Mouse (Mus musculus) liver, embryonic 14.5 days (tissue): ENCODE data around the gene Zfp146. TPM values are rescaled to one million over a fixed set of nuclear protein-coding genes. Genes with fewer than 3 reads are reported as not detected.
A peak's percentile ranks its signal among the peaks of the same experiment; 100 is the strongest.

Experiments
- ATAC-seq: fragments of 200-750 bp; cut with Nextera tagmentation; 2 replicates; pipeline ENCODE4 v1.8.0; 2017; ENCODE audit warnings: moderate number of reproducible peaks, mild to moderate bottlenecking, moderate library complexity; ENCODE audit not compliant: insufficient read depth
- DNase-seq, 3 experiments: peaks; one replicate each; pipeline ENCODE4 v3.0.0-alpha.2; 2012 to 2013; ENCODE audit warnings: low read depth in 3 of 3, low spot score in 3 of 3
- H3K27ac ChIP-seq: fragments of 300-500 bp; sonication (generic); 2 replicates; pipeline ENCODE4 v1.5.1; 2014; ENCODE audit warnings: moderate library complexity, mild to moderate bottlenecking, control low read depth, inconsistent platforms
- H3K27me3 ChIP-seq: fragments of 300-500 bp; sonication (generic); 2 replicates; pipeline ENCODE4 v1.6.1; 2014; ENCODE audit warnings: mild to moderate bottlenecking, low read length, moderate library complexity; ENCODE audit not compliant: control insufficient read depth, insufficient read depth
- H3K36me3 ChIP-seq: fragments of 300-500 bp; sonication (generic); replicated peaks from 2 replicates; pipeline ENCODE4 v1.6.1; 2014; ENCODE audit warnings: low read depth; ENCODE audit not compliant: control insufficient read depth, insufficient read depth
- H3K4me1 ChIP-seq, 2 experiments: fragments of 200-500 bp in 1 of 2; fragments of 300-500 bp in 1 of 2; sonication (generic) in 1 of 2; replicated peaks; 2 replicates each; pipeline ENCODE4 v1.6.1; 2012 to 2014; ENCODE audit warnings: antibody characterized with exemption in 1 of 2, inconsistent platforms in 1 of 2, low read length in 1 of 2; ENCODE audit not compliant: control insufficient read depth in 2 of 2, insufficient read depth in 2 of 2
- H3K4me2 ChIP-seq: fragments of 300-500 bp; sonication (generic); 2 replicates; pipeline ENCODE4 v1.6.1; 2014; ENCODE audit warnings: low read depth, mild to moderate bottlenecking, control low read depth, moderate library complexity
- H3K4me3 ChIP-seq, 2 experiments: fragments of 200-500 bp in 1 of 2; fragments of 300-500 bp in 1 of 2; sonication (generic) in 1 of 2; 2 replicates each; pipeline ENCODE4 v1.5.1; 2012 to 2014; ENCODE audit warnings: low read depth in 2 of 2, low read length in 2 of 2, mild to moderate bottlenecking in 2 of 2, control low read depth in 1 of 2, inconsistent platforms in 1 of 2, moderate library complexity in 1 of 2; ENCODE audit not compliant: insufficient read depth in 1 of 2
- H3K9ac ChIP-seq: fragments of 300-500 bp; sonication (generic); replicated peaks from 2 replicates; pipeline ENCODE4 v1.6.1; 2014; ENCODE audit warnings: mild to moderate bottlenecking, control low read depth, moderate library complexity
- H3K9me3 ChIP-seq: fragments of 300-500 bp; sonication (generic); 2 replicates; pipeline ENCODE4 v1.6.1; 2016; ENCODE audit warnings: low read length, mixed read lengths; ENCODE audit not compliant: control insufficient read depth
- CTCF ChIP-seq: IDR thresholded peaks from 2 replicates; pipeline ENCODE4 v1.5.1; 2016; ENCODE audit warnings: antibody characterized with exemption, low read depth, control low read depth
- EP300 ChIP-seq: IDR thresholded peaks from 2 replicates; pipeline ENCODE4 v1.6.1; 2016; ENCODE audit warnings: antibody characterized with exemption, low read depth
- WGBS: fragments of 180-500 bp; shearing (Covaris S2); extraction: QIAGEN DNeasy Blood & Tissue Kit; methylation state at CpG from one replicate; pipeline ENCODE4 v1.1.7; 2014; ENCODE audit not compliant: insufficient replicate concordance; 5-methylcytosine and 5-hydroxymethylcytosine counted together
- polyA plus RNA-seq, 2 experiments: library from polyadenylated mRNA; depleted of rRNA in 1 of 2; stranded (reverse) in 1 of 2; unstranded in 1 of 2; fragments of >200 nt; fragmentation: Nextera tagmentation in 1 of 2; extraction: Ambion mirVana in 1 of 2; gene quantifications; 2 replicates each; pipeline versions ENCODE4 v1.2.1 to v1.2.3; 2012 to 2014

Gene Zfp146
- polyA plus RNA-seq, 2 experiments: 4.4 to 20.8 TPM

- Histone ChIP-seq H3K36me3 (no peaks in the 10 kb centered on the region), H3K9ac (no peak overlapping the region), H3K4me1 (no peaks in the 10 kb centered on the region; a peak in 1 of 4 replicates), H3K9me3 (no peaks in the 10 kb centered on the region), H3K4me2 (peak overlapping the region; percentile 57), H3K27me3 (no peaks in the 10 kb centered on the region), H3K4me3 (peak overlapping the region; percentile 14 to 53), H3K27ac (no peak overlapping the region)
- no peak for TF ChIP-seq EP300
- no peak for TF ChIP-seq CTCF
- DNase-seq: peak in 1 of 3 experiments; percentile 6
- peak; percentile 58; the same call in 1 of the 2 replicates for ATAC-seq
- 1% methylated on average over 35 of the region's 35 CpGs for WGBS
These were observed 25.9 kb downstream of the Zfp146 start for GRCm38 (mm10) chr7:30143555-30144209.

GRCm38 (mm10) chr7:30143170-30143554 is 26.4 kb downstream of the Zfp146 start:
- Histone ChIP-seq H3K4me3 (peak overlapping the region; percentile 14 to 53; a peak in 3 of 4 replicates), H3K9me3 (no peaks in the 10 kb centered on the region), H3K4me1 (no peaks in the 10 kb centered on the region; a peak in 1 of 4 replicates), H3K27me3 (no peaks in the 10 kb centered on the region), H3K36me3 (no peaks in the 10 kb centered on the region), H3K9ac (no peak overlapping the region), H3K27ac (no peak overlapping the region), H3K4me2 (peak overlapping the region; percentile 57)
- no peak for DNase-seq
- ATAC-seq: no peak
- 13% methylated on average over 8 of the region's 8 CpGs for WGBS
- TF ChIP-seq CTCF (no peak), EP300 (no peak)

- H3K9me3 ChIP-seq: no peaks in the 10 kb centered on the region; the same call in 1 of the 2 replicates
- no peak for TF ChIP-seq CTCF
- no peaks in the 10 kb centered on the region for H3K4me1 ChIP-seq
- H3K9ac ChIP-seq: no peak overlapping the region
- no peaks in the 10 kb centered on the region for H3K27me3 ChIP-seq
- 84% methylated on average over 10 of the region's 10 CpGs for WGBS
- no peak overlapping the region for H3K4me3 ChIP-seq
- no peak overlapping the region for H3K27ac ChIP-seq
- no peak for DNase-seq
- no peak for ATAC-seq
- no peaks in the 10 kb centered on the region; the same call in none of the 2 replicates for H3K36me3 ChIP-seq
- no peak overlapping the region for H3K4me2 ChIP-seq
These were observed 32.7 kb downstream of the Zfp146 start for GRCm38 (mm10) chr7:30136826-30137225.

GRCm38 (mm10) chr7:30132396-30132795 is 37.2 kb downstream of the Zfp146 start:
- no peak overlapping the region for H3K4me3 ChIP-seq
- ATAC-seq (no peak), DNase-seq (no peak)
- TF ChIP-seq CTCF (no peak), EP300 (no peak)
- no peak overlapping the region for H3K27ac ChIP-seq
- H3K9me3 ChIP-seq: no peaks in the 10 kb centered on the region; the same call in 1 of the 2 replicates
- no peak overlapping the region for H3K9ac ChIP-seq
- no peaks in the 10 kb centered on the region for H3K27me3 ChIP-seq
- no peaks in the 10 kb centered on the region; the same call in none of the 2 replicates for H3K36me3 ChIP-seq
- no peak overlapping the region for H3K4me2 ChIP-seq
- H3K4me1 ChIP-seq: no peaks in the 10 kb centered on the region
- 72% methylated on average over 4 of the region's 4 CpGs for WGBS

GRCm38 (mm10) chr7:30129900-30130299 is 39.6 kb downstream of the Zfp146 start:
- WGBS: 71% methylated on average over 8 of the region's 8 CpGs
- no peak for DNase-seq
- H3K4me2 ChIP-seq: no peak overlapping the region
- H3K36me3 ChIP-seq: no peaks in the 10 kb centered on the region; the same call in none of the 2 replicates
- no peak overlapping the region for H3K27ac ChIP-seq
- TF ChIP-seq CTCF: no peak
- TF ChIP-seq EP300: no peak
- H3K4me1 ChIP-seq: no peaks in the 10 kb centered on the region
- no peak overlapping the region for H3K4me3 ChIP-seq
- H3K9ac ChIP-seq: no peak overlapping the region
- no peaks in the 10 kb centered on the region for H3K27me3 ChIP-seq
- H3K9me3 ChIP-seq: no peaks in the 10 kb centered on the region; the same call in 1 of the 2 replicates
- no peak for ATAC-seq
